Mouse (Mus musculus) layer of hippocampus, adult 9-11 months (tissue): ENCODE measurements at regions not wholly inside any gene's neighbourhood (a gene's known extent, or its start where the extent isn't known, plus 50 kb on each side); places are given as distances from the start of the nearest gene placed in this dataset.

Experiments used
- DNase-seq: peaks from one replicate; pipeline ENCODE4 v3.0.0; 2022

GRCm38 (mm10) chr12:64393106-64393505 is 81.4 kb downstream of the Fscb start:
- peak; percentile 5 for DNase-seq

- DNase-seq = no peak
Measured at GRCm38 (mm10) chr12:64389766-64390445, 84.6 kb downstream of the Fscb start.

GRCm38 (mm10) chr12:64364941-64365340 is 109.5 kb downstream of the Fscb start:
- no peak for DNase-seq

GRCm38 (mm10) chr12:64361592-64362116 is 112.8 kb downstream of the Fscb start:
- DNase-seq = no peak

GRCm38 (mm10) chr12:64360698-64361097 is 113.8 kb downstream of the Fscb start:
- no peak for DNase-seq

- DNase-seq = no peak
Measured at GRCm38 (mm10) chr12:64343745-64344144, 130.7 kb downstream of the Fscb start.

- DNase-seq = no peak
Measured at GRCm38 (mm10) chr12:64335167-64335566, 139.3 kb downstream of the Fscb start.
